Mouse (Mus musculus): ENCODE results near the gene Kctd12b. TPM values are rescaled to one million over a fixed set of nuclear protein-coding genes. Genes with fewer than 3 reads are reported as not detected.

The Kctd12b gene
- total and polyA plus RNA-seq, 3 experiments: 4.0 to 7.5 (median 5.9) TPM

DNA sequence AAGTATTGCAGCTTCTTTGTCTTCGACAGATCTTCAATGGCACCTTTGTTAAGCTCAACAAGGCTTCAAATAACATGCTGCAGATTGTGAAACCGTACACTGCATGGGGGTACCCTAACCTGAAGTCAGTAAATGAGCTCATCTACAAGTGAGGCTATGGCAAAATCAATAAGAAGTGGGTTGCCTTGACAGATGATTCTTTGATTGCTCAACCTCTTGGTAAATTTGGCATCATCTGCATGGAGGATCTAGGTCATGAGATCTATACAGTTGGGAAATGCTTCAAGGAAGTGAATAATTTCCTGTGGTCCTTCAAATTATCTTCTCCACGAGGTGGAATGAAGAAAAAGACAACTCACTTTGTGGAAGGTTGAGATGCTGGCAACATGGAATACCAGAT, 39.2 kb downstream of the Kctd12b start:
- H3K9ac ChIP-seq (ENCODE audit: low read depth, low read length): no peak overlapping the region
- no peaks in the 10 kb centered on the region for H3K4me1 ChIP-seq (ENCODE audit: control insufficient read depth, insufficient read depth, low read length)
- H3K27ac ChIP-seq: no peak overlapping the region
- intact Hi-C loops (cut with DNase I): no loop called here
- WGBS: 52% methylated on average over 3 of the region's 3 CpGs
- no peaks in the 10 kb centered on the region for H3K36me3 ChIP-seq (ENCODE audit: control insufficient read depth, insufficient read depth, low read length)
- H3K27me3 ChIP-seq (ENCODE audit: control insufficient read depth, insufficient read depth, low read length): no peaks in the 10 kb centered on the region
- no peaks in the 10 kb centered on the region for H3K79me2 ChIP-seq (replicated peaks; ENCODE audit: control insufficient read depth, insufficient read depth, low read length)
- DNase-seq: no peak
- TF ChIP-seq EP300 (IDR thresholded peaks at IDR 0.05; ENCODE audit: insufficient read depth, low read depth, low read length) (no peak), CTCF (IDR thresholded peaks at IDR 0.05) (no peak), POLR2A (IDR thresholded peaks at IDR 0.05; ENCODE audit: insufficient read depth, low read depth, low read length) (no peak)
- no peak overlapping the region for H3K4me3 ChIP-seq

DNA sequence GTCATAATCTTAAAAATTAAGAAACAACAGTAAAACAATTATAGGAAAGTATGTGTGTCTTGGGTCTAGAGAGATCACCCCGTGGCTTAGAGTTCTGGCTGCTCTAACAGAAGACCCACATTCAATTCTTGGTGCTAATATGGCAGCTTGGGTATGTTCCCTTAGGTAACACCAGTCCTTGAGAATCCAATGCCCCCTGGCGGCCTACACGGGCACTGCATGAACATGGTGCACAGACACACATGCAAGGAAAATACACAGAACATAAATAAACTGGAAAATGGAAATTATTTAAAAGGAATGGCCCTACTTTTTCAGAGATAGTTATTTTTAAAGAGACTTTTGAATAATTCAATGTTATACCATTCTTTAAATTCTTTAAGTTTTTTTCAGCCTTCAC, 55.6 kb downstream of the Kctd12b start:
- TF ChIP-seq EP300 (IDR thresholded peaks at IDR 0.05; ENCODE audit: insufficient read depth, low read depth, low read length): no peak
- TF ChIP-seq CTCF (IDR thresholded peaks at IDR 0.05): peak; percentile 55
- Histone ChIP-seq H3K4me1 (ENCODE audit: control insufficient read depth, insufficient read depth, low read length) (no peaks in the 10 kb centered on the region), H3K79me2 (replicated peaks; ENCODE audit: control insufficient read depth, insufficient read depth, low read length) (no peaks in the 10 kb centered on the region), H3K27me3 (ENCODE audit: control insufficient read depth, insufficient read depth, low read length) (no peaks in the 10 kb centered on the region), H3K9ac (ENCODE audit: low read depth, low read length) (no peak overlapping the region), H3K4me3 (no peak overlapping the region), H3K36me3 (ENCODE audit: control insufficient read depth, insufficient read depth, low read length) (no peaks in the 10 kb centered on the region), H3K27ac (no peak overlapping the region)
- intact Hi-C loops (cut with DNase I): no loop called here
- WGBS: 57% methylated on average over 3 of the region's 3 CpGs
- DNase-seq: peak in 1 of 2 experiments; percentile 22

DNA sequence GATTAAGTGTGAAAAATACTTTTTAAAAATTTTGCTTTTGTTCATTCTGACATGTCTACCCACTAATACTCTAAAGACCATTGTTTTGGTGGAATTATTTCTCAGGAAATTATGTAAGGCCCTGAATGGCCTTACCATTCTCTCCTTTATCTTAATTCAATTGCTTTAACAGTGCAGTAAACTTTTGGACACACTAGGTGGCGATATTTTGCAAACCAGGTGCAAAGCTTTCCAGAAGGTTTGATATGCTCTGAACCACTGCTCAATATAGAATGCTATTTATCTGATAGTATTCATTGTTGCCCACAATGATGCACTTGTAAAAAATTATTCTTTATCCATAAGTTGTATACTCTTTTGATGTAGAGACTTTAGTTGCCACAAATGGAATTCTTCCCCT, 59.9 kb downstream of the Kctd12b start:
- 5% methylated on average over 1 of the region's 1 CpGs for WGBS
- Histone ChIP-seq H3K27ac (peak overlapping the region; percentile 43), H3K9ac (ENCODE audit: low read depth, low read length) (no peak overlapping the region), H3K4me3 (no peak overlapping the region), H3K27me3 (ENCODE audit: control insufficient read depth, insufficient read depth, low read length) (no peaks in the 10 kb centered on the region), H3K4me1 (ENCODE audit: control insufficient read depth, insufficient read depth, low read length) (no peaks in the 10 kb centered on the region), H3K36me3 (ENCODE audit: control insufficient read depth, insufficient read depth, low read length) (no peaks in the 10 kb centered on the region), H3K79me2 (replicated peaks; ENCODE audit: control insufficient read depth, insufficient read depth, low read length) (no peaks in the 10 kb centered on the region)
- no peak for DNase-seq
- intact Hi-C loops (cut with DNase I): loop anchor here (2.0 kb wide), 1 partner anchor 71 kb away; no protein-coding TSS in a partner anchor
- TF ChIP-seq EP300 (IDR thresholded peaks at IDR 0.05; ENCODE audit: insufficient read depth, low read depth, low read length) (no peak), CTCF (IDR thresholded peaks at IDR 0.05) (peak; percentile 75)

Other genes with a start within 250 kb of the Kctd12b start
- 10 to 100 TPM; 26.9 to 28.1 TPM for gene Ubqln2, start 198.2 kb downstream of the Kctd12b start, total RNA-seq (2021)
- gene Ubqln2, start 198.2 kb downstream of the Kctd12b start, polyA plus RNA-seq (2012; rRNA removed): 16.3 and 18.8 TPM in 2 replicates
- gene Cypt3, start 137.8 kb downstream of the Kctd12b start, total RNA-seq (2021): not detected
- gene Cypt3, start 137.8 kb downstream of the Kctd12b start, polyA plus RNA-seq (2012; rRNA removed): not detected in 2 replicates
- 10 to 100 TPM; 19.7 to 24.2 TPM for gene Nbdy, start 27.2 kb upstream of the Kctd12b start, total RNA-seq (2021)
- 34.6 and 56.9 TPM in 2 replicates for gene Nbdy, start 27.2 kb upstream of the Kctd12b start, polyA plus RNA-seq (2012; rRNA removed)
- gene Spin2c, start 135.8 kb upstream of the Kctd12b start, total RNA-seq (2021): not detected
- gene Spin2c, start 135.8 kb upstream of the Kctd12b start, polyA plus RNA-seq (2012; rRNA removed): not detected in 2 replicates